Mouse (Mus musculus): Measurements from ENCODE around the gene Psmd12. TPM values are rescaled to one million over a fixed set of nuclear protein-coding genes. Genes with fewer than 3 reads are reported as not detected.

The Psmd12 gene
- total and polyA plus RNA-seq, 3 experiments: 139 to 437 (median 149) TPM

- TF ChIP-seq TCF12 (IDR thresholded peaks at IDR 0.05; ENCODE audit: low read depth, low read length) (no peak), CHD1 (IDR thresholded peaks at IDR 0.05; ENCODE audit: low read depth, low read length) (no peak), RAD21 (IDR thresholded peaks at IDR 0.05; ENCODE audit: low read depth, low read length) (no peak), ZNF384 (IDR thresholded peaks at IDR 0.05; ENCODE audit: low read depth, low read length) (no peak), MAFK (IDR thresholded peaks at IDR 0.05; ENCODE audit: borderline replicate concordance, low read depth, low read length) (no peak), CTCF (IDR thresholded peaks at IDR 0.05 in 2 of 3, conservative IDR thresholded peaks at IDR 0.05 in 1 of 3; ENCODE audit: control insufficient read depth in 1 of 3, insufficient read depth in 1 of 3, low read depth in 2 of 3, low read length in 3 of 3, poor library complexity in 1 of 3, severe bottlenecking in 1 of 3) (no peak; a peak in 1 of 6 replicates), KAT2A (conservative IDR thresholded peaks at IDR 0.05; ENCODE audit: low read depth, low read length) (no peak), POLR2A (IDR thresholded peaks at IDR 0.05; ENCODE audit: control insufficient read depth in 1 of 2, insufficient read depth in 1 of 2, low read depth in 1 of 2, low read length in 2 of 2, poor library complexity in 1 of 2) (no peak), NELFE (IDR thresholded peaks at IDR 0.05; ENCODE audit: low read depth, low read length) (no peak), UBTF (IDR thresholded peaks at IDR 0.05; ENCODE audit: borderline replicate concordance, insufficient read depth, low read depth, low read length) (no peak), ZMIZ1 (IDR thresholded peaks at IDR 0.05; ENCODE audit: low read depth, low read length) (no peak), E2F4 (IDR thresholded peaks at IDR 0.05; ENCODE audit: borderline replicate concordance, low read depth, low read length) (no peak), HCFC1 (IDR thresholded peaks at IDR 0.05; ENCODE audit: low read depth, low read length) (no peak)
- Histone ChIP-seq H3K9me3 (replicated peaks; ENCODE audit: insufficient read depth, low read length) (no peaks in the 10 kb centered on the region), H3K9ac (ENCODE audit: control insufficient read depth, low read depth, low read length, poor library complexity, severe bottlenecking) (no peak overlapping the region), H3K27me3 (ENCODE audit: control insufficient read depth in 1 of 2, insufficient read depth in 2 of 2, low read length in 2 of 2) (no peaks in the 10 kb centered on the region), H3K79me2 (ENCODE audit: control insufficient read depth, insufficient read depth, low read length, poor library complexity) (peaks cover 42% of the 10 kb centered on the region), H3K4me3 (ENCODE audit: control insufficient read depth in 1 of 2, insufficient read depth in 1 of 2, low read depth in 2 of 2, low read length in 2 of 2) (no peak overlapping the region), H3K36me3 (ENCODE audit: control insufficient read depth in 1 of 2, insufficient read depth in 2 of 2, low read length in 2 of 2) (no peaks in the 10 kb centered on the region; a peak in 1 of 4 replicates), H3K4me1 (ENCODE audit: control insufficient read depth in 1 of 2, insufficient read depth in 2 of 2, low read length in 2 of 2) (peaks cover 0 to 3% of the 10 kb centered on the region in 2 experiments; a peak in 1 of 4 replicates), H3K27ac (ENCODE audit: control insufficient read depth, low read depth, low read length) (no peak overlapping the region)
- no peak for DNase-seq (ENCODE audit: low read depth, low spot score)
These were observed 41.1 kb upstream of the Psmd12 start for GRCm38 (mm10) chr11:107438140-107438539.

DNA sequence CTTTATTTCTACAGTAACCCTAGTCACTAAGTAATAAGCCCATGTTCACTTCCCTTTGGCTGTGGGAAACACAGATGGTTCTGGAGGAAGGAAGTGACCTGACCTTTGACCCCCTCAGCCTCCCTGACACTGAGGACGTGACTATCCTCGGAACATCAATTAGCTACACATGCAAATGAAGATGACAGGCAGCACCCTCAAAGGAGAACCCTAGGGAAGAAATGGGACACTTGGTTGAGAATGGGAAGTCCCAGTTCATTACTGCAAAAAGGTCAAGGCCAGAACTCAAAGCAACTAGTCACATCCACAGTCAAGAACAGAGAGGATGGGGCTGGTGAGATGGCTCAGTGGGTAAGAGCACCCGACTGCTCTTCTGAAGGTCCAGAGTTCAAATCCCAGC is 38.2 kb upstream of the Psmd12 start:
- Histone ChIP-seq H3K27me3 (ENCODE audit: control insufficient read depth in 1 of 2, insufficient read depth in 2 of 2, low read length in 2 of 2) (no peaks in the 10 kb centered on the region), H3K27ac (ENCODE audit: control insufficient read depth, low read depth, low read length) (no peak overlapping the region), H3K9ac (ENCODE audit: control insufficient read depth, low read depth, low read length, poor library complexity, severe bottlenecking) (no peak overlapping the region), H3K36me3 (ENCODE audit: control insufficient read depth in 1 of 2, insufficient read depth in 2 of 2, low read length in 2 of 2) (peaks cover 0 to 16% of the 10 kb centered on the region in 2 experiments; a peak in 3 of 4 replicates), H3K79me2 (ENCODE audit: control insufficient read depth, insufficient read depth, low read length, poor library complexity) (peaks cover 49% of the 10 kb centered on the region), H3K4me1 (ENCODE audit: control insufficient read depth in 1 of 2, insufficient read depth in 2 of 2, low read length in 2 of 2) (peaks cover 13 to 14% of the 10 kb centered on the region in 2 experiments), H3K9me3 (replicated peaks; ENCODE audit: insufficient read depth, low read length) (no peaks in the 10 kb centered on the region), H3K4me3 (ENCODE audit: control insufficient read depth in 1 of 2, insufficient read depth in 1 of 2, low read depth in 2 of 2, low read length in 2 of 2) (no peak overlapping the region)
- TF ChIP-seq MAX (IDR thresholded peaks at IDR 0.05; ENCODE audit: low read length) (no peak), MEF2A (IDR thresholded peaks at IDR 0.05; ENCODE audit: extremely low read depth, insufficient replicate concordance, low read depth, low read length, poor library complexity, severe bottlenecking) (no peak), E2F4 (IDR thresholded peaks at IDR 0.05; ENCODE audit: borderline replicate concordance, low read depth, low read length) (no peak), UBTF (IDR thresholded peaks at IDR 0.05; ENCODE audit: borderline replicate concordance, insufficient read depth, low read depth, low read length) (no peak), MAFK (IDR thresholded peaks at IDR 0.05; ENCODE audit: borderline replicate concordance, low read depth, low read length) (no peak), POLR2AphosphoS5 (IDR thresholded peaks at IDR 0.05; ENCODE audit: borderline replicate concordance, low read depth, low read length) (no peak), NRF1 (IDR thresholded peaks at IDR 0.05; ENCODE audit: insufficient read depth, low read depth, low read length, poor library complexity, severe bottlenecking) (no peak), ETS1 (IDR thresholded peaks at IDR 0.05; ENCODE audit: low read depth, low read length) (no peak), GABPA (IDR thresholded peaks at IDR 0.05; ENCODE audit: low read depth, low read length) (no peak), SIN3A (IDR thresholded peaks at IDR 0.05; ENCODE audit: low read length) (no peak), TAL1 (IDR thresholded peaks at IDR 0.05; ENCODE audit: low read length) (no peak), CHD1 (IDR thresholded peaks at IDR 0.05; ENCODE audit: low read depth, low read length) (no peak), USF2 (IDR thresholded peaks at IDR 0.05; ENCODE audit: borderline replicate concordance in 1 of 2, insufficient read depth in 1 of 2, low read depth in 1 of 2, low read length in 2 of 2) (no peak), MAZ (IDR thresholded peaks at IDR 0.05; ENCODE audit: low read depth, low read length) (no peak), ZNF384 (IDR thresholded peaks at IDR 0.05; ENCODE audit: low read depth, low read length) (no peak), CHD2 (IDR thresholded peaks at IDR 0.05; ENCODE audit: low read length) (no peak), ZC3H11A (IDR thresholded peaks at IDR 0.05; ENCODE audit: low read depth, low read length) (no peak), RCOR1 (IDR thresholded peaks at IDR 0.05; ENCODE audit: low read depth, low read length) (no peak), SMC3 (IDR thresholded peaks at IDR 0.05; ENCODE audit: low read depth, low read length) (no peak)
- DNase-seq (ENCODE audit: low read depth, low spot score): no peak
